ENCODE assay signal across 9 mouse cellular contexts in the genomic region with DNA sequence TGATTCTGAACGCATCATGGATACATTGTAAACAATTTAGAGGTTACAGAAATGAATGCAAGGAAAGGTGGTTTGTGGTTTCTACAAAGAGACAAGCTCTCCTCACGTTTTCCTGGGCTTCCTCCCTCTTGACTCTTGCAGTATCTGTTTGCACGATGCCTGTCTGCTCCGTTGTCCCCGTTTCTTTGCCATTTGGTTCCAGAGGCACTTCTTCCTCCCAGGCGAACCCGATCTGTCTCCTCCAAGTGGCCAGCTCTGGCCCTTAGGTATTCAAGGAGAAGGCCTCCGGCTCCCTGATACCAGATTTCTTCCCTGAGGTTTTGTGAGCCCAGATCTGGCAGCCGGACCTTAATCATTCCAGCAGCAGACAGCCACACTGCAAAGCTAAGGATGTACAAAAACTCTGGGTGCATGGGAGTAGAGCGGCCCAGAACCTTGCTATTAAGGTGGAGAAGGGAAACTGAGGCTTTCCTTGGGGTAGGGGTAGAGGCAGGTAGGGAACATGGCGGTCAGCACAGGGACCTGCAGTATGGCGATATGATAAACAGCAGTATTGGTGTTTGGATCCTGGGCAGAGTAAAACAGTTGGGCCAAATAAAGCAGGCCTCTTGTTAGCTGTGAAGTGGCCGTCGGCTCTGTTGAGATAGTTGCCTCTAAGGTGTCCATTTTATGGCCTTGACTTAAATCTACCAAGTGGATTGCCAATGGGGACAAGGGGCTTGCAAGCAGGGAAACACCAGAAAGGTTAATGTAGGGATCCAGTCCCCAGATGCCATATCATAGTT.
DNase-seq lines count a peak whose midpoint lies in the region; ATAC-seq lines count a peak whose summit lies in the region.
"Had no signal": no experiment of that assay in that cellular context is flagged by ENCODE, and none has a peak within 500 bp of the region (broad histone marks: within the 10 kb centered on the region; RNA-seq: fewer than 3 reads in every experiment).

No protein-coding gene starts in this region.

- peaks cover 17% of the 10 kb centered on the region for H3K27me3 ChIP-seq in hindbrain, embryonic 16.5 days (replicated peaks; ENCODE audit: control insufficient read depth, insufficient read depth, low read length)
- peaks cover 100% of the 10 kb centered on the region for H3K27me3 ChIP-seq in hindbrain, embryonic 10.5 days (ENCODE audit: insufficient read depth, poor library complexity, severe bottlenecking)
- peaks cover 37% of the 10 kb centered on the region for H3K27me3 ChIP-seq in megakaryocyte, embryonic 14.5 days (replicated peaks)

- ATAC-seq in hindbrain, embryonic 16.5 days = no peak
- ATAC-seq in megakaryocyte, adult 5-6 weeks (ENCODE audit: poor library complexity, severe bottlenecking) = no peak
- no peak for ATAC-seq in frontal cortex, adult (ENCODE audit: low TSS enrichment)

- peaks cover 26% of the 10 kb centered on the region for H3K4me1 ChIP-seq in hindbrain, embryonic 16.5 days (ENCODE audit: control insufficient read depth, insufficient read depth, low read depth, low read length)
- peaks cover 25% of the 10 kb centered on the region for H3K4me1 ChIP-seq in hindbrain, embryonic 10.5 days (replicated peaks)
- peaks cover 27% of the 10 kb centered on the region for H3K4me1 ChIP-seq in megakaryocyte, embryonic 14.5 days
- peaks cover 48% of the 10 kb centered on the region for H3K4me1 ChIP-seq in brown adipose tissue, adult 24 weeks (ENCODE audit: control insufficient read depth, insufficient read depth, insufficient read length, low read length)

- H3K9me3 ChIP-seq in hindbrain, embryonic 16.5 days (ENCODE audit: control insufficient read depth, low read length) = no peaks in the 10 kb centered on the region
- H3K9me3 ChIP-seq in hindbrain, embryonic 10.5 days = no peaks in the 10 kb centered on the region
- H3K9me3 ChIP-seq in megakaryocyte, embryonic 14.5 days = no peaks in the 10 kb centered on the region

- H3K4me3 ChIP-seq in hindbrain, embryonic 16.5 days (ENCODE audit: low read length) = no peak overlapping the region
- H3K4me3 ChIP-seq in hindbrain, embryonic 10.5 days = no peak overlapping the region
- peak overlapping the region; percentile 86 for H3K4me3 ChIP-seq in megakaryocyte, embryonic 14.5 days (replicated peaks)
- peak overlapping the region; percentile 42 for H3K4me3 ChIP-seq in brown adipose tissue, adult 24 weeks (ENCODE audit: insufficient read depth, low read depth, low read length)

- WGBS in hindbrain, embryonic 16.5 days = 80% methylated on average over 14 of the region's 14 CpGs
- WGBS in hindbrain, embryonic 10.5 days = 80% methylated on average over 14 of the region's 14 CpGs

- no peak overlapping the region; the same call in 1 of the 2 replicates for H3K27ac ChIP-seq in hindbrain, embryonic 16.5 days (ENCODE audit: low read depth, low read length)
- H3K27ac ChIP-seq in hindbrain, embryonic 10.5 days = no peak overlapping the region
- peak overlapping the region; percentile 86 for H3K27ac ChIP-seq in brown adipose tissue, adult 24 weeks (replicated peaks; ENCODE audit: low read depth, low read length)

- intact Hi-C loops in heart, postnatal 36 days (cut with DNase I) = loop anchor here (1.0 to 10.0 kb wide), 2 partner anchors 9 to 47 kb away; no protein-coding TSS in a partner anchor

- no peak overlapping the region; the same call in 1 of the 2 replicates for H3K4me2 ChIP-seq in hindbrain, embryonic 16.5 days (ENCODE audit: low read length)
- H3K4me2 ChIP-seq: hindbrain, embryonic 14.5 days had no signal

- H3K9ac ChIP-seq in hindbrain, embryonic 16.5 days (ENCODE audit: low read depth, low read length) = 0 out of 2 replicates have a peak overlapping the region, but pooled peaks have one; percentile 6
- H3K9ac ChIP-seq: hindbrain, embryonic 14.5 days had no signal

- H3K36me3 ChIP-seq in hindbrain, embryonic 16.5 days (ENCODE audit: control insufficient read depth, insufficient read depth, low read length) = no peaks in the 10 kb centered on the region
- no peaks in the 10 kb centered on the region for H3K36me3 ChIP-seq in hindbrain, embryonic 10.5 days
- H3K36me3 ChIP-seq in megakaryocyte, embryonic 14.5 days (replicated peaks; ENCODE audit: low read length) = no peaks in the 10 kb centered on the region

- DNase-seq in hindbrain, embryonic 10.5 days (ENCODE audit: low spot score) = no peak
- peak; percentile 50 to 72 for DNase-seq in heart, postnatal 36 days
- no peak for DNase-seq in retina, postnatal 1 day

Comparison
In these comparisons a context has a peak if more than half of its experiments do, and no peak if none do; other contexts are left out.
1. H3K4me3 ChIP-seq: peak in megakaryocyte, embryonic 14.5 days (single experiment) and brown adipose tissue, adult 24 weeks (single experiment); none in hindbrain, embryonic 16.5 days (single experiment) and hindbrain, embryonic 10.5 days (single experiment).
2. DNase-seq: peak in heart, postnatal 36 days (2 of 2); none in hindbrain, embryonic 10.5 days (single experiment) and retina, postnatal 1 day (single experiment).